Mouse (Mus musculus) macrophage (primary cell): ENCODE data around the gene Ankrd33b. TPM values are rescaled to one million over a fixed set of nuclear protein-coding genes. Genes with fewer than 3 reads are reported as not detected.

Source experiments
- H3K27ac ChIP-seq: fragments of 350-480 bp; formaldehyde crosslinking; 2 replicates; pipeline ENCODE4 v1.9.0; 2021
- H3K36me3 ChIP-seq: fragments of 350-480 bp; formaldehyde crosslinking; 2 replicates; pipeline ENCODE4 v1.9.0; 2021; ENCODE audit errors: inconsistent target
- H3K4me3 ChIP-seq: fragments of 350-480 bp; formaldehyde crosslinking; 2 replicates; pipeline ENCODE4 v1.9.0; 2021; ENCODE audit errors: inconsistent target
- H3K79me2 ChIP-seq: fragments of 350-480 bp; formaldehyde crosslinking; 2 replicates; pipeline ENCODE4 v1.9.0; 2021; ENCODE audit errors: inconsistent target
- WGBS: methylation state at CpG from one replicate; pipeline ENCODE4 v1.1.7; 2026; ENCODE audit warnings: inconsistent platforms; ENCODE audit not compliant: missing documents; 5-methylcytosine and 5-hydroxymethylcytosine counted together
- polyA plus RNA-seq: library from polyadenylated mRNA; stranded (reverse); fragments of 250-400 nt; gene quantifications from 3 replicates; pipeline ENCODE4 v1.2.4, GENCODE M21; 2018; ENCODE audit warnings: inconsistent platforms

Ankrd33b gene
- polyA plus RNA-seq, 1 experiment from 2014 or later, result 22.9 TPM

- WGBS, result 84% methylated on average over 9 of the region's 9 CpGs
- Histone ChIP-seq H3K36me3 (no peaks in the 10 kb centered on the region), H3K79me2 (peaks cover 94% of the 10 kb centered on the region), H3K27ac (no peak overlapping the region), H3K4me3 (no peak overlapping the region)
Observed at GRCm38 (mm10) chr15:31361259-31361853, 6.2 kb downstream of the Ankrd33b start.

- Histone ChIP-seq H3K4me3 (no peak overlapping the region), H3K27ac (no peak overlapping the region), H3K79me2 (peaks cover 94% of the 10 kb centered on the region), H3K36me3 (no peaks in the 10 kb centered on the region)
- 97% methylated on average over 6 of the region's 6 CpGs for WGBS
Observed at GRCm38 (mm10) chr15:31360593-31360992, 6.9 kb downstream of the Ankrd33b start.

GRCm38 (mm10) chr15:31359805-31360204, 7.7 kb downstream of the Ankrd33b start:
- Histone ChIP-seq H3K79me2 (peaks cover 94% of the 10 kb centered on the region), H3K27ac (no peak overlapping the region), H3K36me3 (no peaks in the 10 kb centered on the region), H3K4me3 (no peak overlapping the region)
- 96% methylated on average over 6 of the region's 6 CpGs for WGBS

GRCm38 (mm10) chr15:31352494-31353279, 14.8 kb downstream of the Ankrd33b start:
- Histone ChIP-seq H3K4me3 (no peak overlapping the region), H3K79me2 (peaks cover 69% of the 10 kb centered on the region), H3K36me3 (no peaks in the 10 kb centered on the region), H3K27ac (peak overlapping the region; percentile 97)
- WGBS, result 69% methylated on average over 10 of the region's 13 CpGs

GRCm38 (mm10) chr15:31349810-31350341, 17.6 kb downstream of the Ankrd33b start:
- 0% methylated on average over 7 of the region's 7 CpGs for WGBS
- H3K27ac ChIP-seq, result peak overlapping the region; percentile 97
- H3K36me3 ChIP-seq, result no peaks in the 10 kb centered on the region
- H3K79me2 ChIP-seq, result peaks cover 68% of the 10 kb centered on the region
- H3K4me3 ChIP-seq, result 0 out of 2 replicates have a peak overlapping the region, but pooled peaks have one; percentile 7

- H3K4me3 ChIP-seq, result peak overlapping the region; percentile 7; the same call in 1 of the 2 replicates
- H3K27ac ChIP-seq, result peak overlapping the region; percentile 97
- H3K36me3 ChIP-seq, result no peaks in the 10 kb centered on the region
- H3K79me2 ChIP-seq, result peaks cover 69% of the 10 kb centered on the region
- 60% methylated on average over 5 of the region's 5 CpGs for WGBS
Observed at GRCm38 (mm10) chr15:31349046-31349445, 18.5 kb downstream of the Ankrd33b start.

GRCm38 (mm10) chr15:31348241-31348640, 19.3 kb downstream of the Ankrd33b start:
- H3K4me3 ChIP-seq, result no peak overlapping the region
- 62% methylated on average over 5 of the region's 5 CpGs for WGBS
- H3K36me3 ChIP-seq, result no peaks in the 10 kb centered on the region
- H3K27ac ChIP-seq, result peak overlapping the region; percentile 97
- peaks cover 69% of the 10 kb centered on the region for H3K79me2 ChIP-seq

GRCm38 (mm10) chr15:31346508-31346907, 21.0 kb downstream of the Ankrd33b start:
- Histone ChIP-seq H3K36me3 (no peaks in the 10 kb centered on the region), H3K79me2 (peaks cover 67% of the 10 kb centered on the region), H3K4me3 (no peak overlapping the region), H3K27ac (no peak overlapping the region)
- 73% methylated on average over 2 of the region's 2 CpGs for WGBS

GRCm38 (mm10) chr15:31345366-31345765, 22.2 kb downstream of the Ankrd33b start:
- Histone ChIP-seq H3K79me2 (peaks cover 78% of the 10 kb centered on the region), H3K36me3 (no peaks in the 10 kb centered on the region), H3K4me3 (no peak overlapping the region), H3K27ac (0 out of 2 replicates have a peak overlapping the region, but pooled peaks have one; percentile 7)
- WGBS, result 89% methylated on average over 9 of the region's 9 CpGs

GRCm38 (mm10) chr15:31344811-31345211, 22.7 kb downstream of the Ankrd33b start:
- Histone ChIP-seq H3K27ac (peak overlapping the region; percentile 90; the same call in 1 of the 2 replicates), H3K79me2 (peaks cover 84% of the 10 kb centered on the region), H3K4me3 (no peak overlapping the region), H3K36me3 (no peaks in the 10 kb centered on the region)
- WGBS, result 76% methylated on average over 18 of the region's 18 CpGs

GRCm38 (mm10) chr15:31343602-31344001, 23.9 kb downstream of the Ankrd33b start:
- H3K79me2 ChIP-seq, result peaks cover 92% of the 10 kb centered on the region
- H3K27ac ChIP-seq, result peak overlapping the region; percentile 90
- WGBS, result 63% methylated on average over 6 of the region's 6 CpGs

GRCm38 (mm10) chr15:31342496-31342901, 25.0 kb downstream of the Ankrd33b start:
- peak overlapping the region; percentile 90 for H3K27ac ChIP-seq
- peaks cover 89% of the 10 kb centered on the region for H3K79me2 ChIP-seq
- H3K36me3 ChIP-seq, result no peaks in the 10 kb centered on the region
- WGBS, result 39% methylated on average over 8 of the region's 8 CpGs
- no peak overlapping the region for H3K4me3 ChIP-seq

More at GRCm38 (mm10) chr15:31343602-31344001, 23.9 kb downstream of the Ankrd33b start:
- Histone ChIP-seq H3K4me3 (no peak overlapping the region), H3K36me3 (no peaks in the 10 kb centered on the region)

GRCm38 (mm10) chr15:31342001-31342400, 25.5 kb downstream of the Ankrd33b start:
- 16% methylated on average over 1 of the region's 1 CpGs for WGBS
- Histone ChIP-seq H3K27ac (peak overlapping the region; percentile 90), H3K4me3 (no peak overlapping the region), H3K36me3 (no peaks in the 10 kb centered on the region), H3K79me2 (peaks cover 89% of the 10 kb centered on the region)

- Histone ChIP-seq H3K36me3 (no peaks in the 10 kb centered on the region), H3K79me2 (peaks cover 88% of the 10 kb centered on the region), H3K4me3 (no peak overlapping the region), H3K27ac (peak overlapping the region; percentile 57)
- 59% methylated on average over 10 of the region's 10 CpGs for WGBS
Observed at GRCm38 (mm10) chr15:31338656-31339291, 28.8 kb downstream of the Ankrd33b start.
